Mouse (Mus musculus) thymus, postnatal 0 days (tissue): ENCODE results near the gene Hoxa5. TPM values are rescaled to one million over a fixed set of nuclear protein-coding genes. Genes with fewer than 3 reads are reported as not detected.

Experiments used
- DNase-seq: peaks from one replicate; pipeline ENCODE4 v3.0.0-alpha.2; 2015; ENCODE audit warnings: low spot score
- polyA plus RNA-seq: library from polyadenylated mRNA; unstranded; fragments of >200 nt; fragmentation: Nextera tagmentation; extraction: Ambion mirVana; gene quantifications from 2 replicates; pipeline ENCODE4 v1.2.1, GENCODE M21; 2015

Gene Hoxa5
- polyA plus RNA-seq, 1 experiment from 2014 or later = 0.21 TPM

DNA sequence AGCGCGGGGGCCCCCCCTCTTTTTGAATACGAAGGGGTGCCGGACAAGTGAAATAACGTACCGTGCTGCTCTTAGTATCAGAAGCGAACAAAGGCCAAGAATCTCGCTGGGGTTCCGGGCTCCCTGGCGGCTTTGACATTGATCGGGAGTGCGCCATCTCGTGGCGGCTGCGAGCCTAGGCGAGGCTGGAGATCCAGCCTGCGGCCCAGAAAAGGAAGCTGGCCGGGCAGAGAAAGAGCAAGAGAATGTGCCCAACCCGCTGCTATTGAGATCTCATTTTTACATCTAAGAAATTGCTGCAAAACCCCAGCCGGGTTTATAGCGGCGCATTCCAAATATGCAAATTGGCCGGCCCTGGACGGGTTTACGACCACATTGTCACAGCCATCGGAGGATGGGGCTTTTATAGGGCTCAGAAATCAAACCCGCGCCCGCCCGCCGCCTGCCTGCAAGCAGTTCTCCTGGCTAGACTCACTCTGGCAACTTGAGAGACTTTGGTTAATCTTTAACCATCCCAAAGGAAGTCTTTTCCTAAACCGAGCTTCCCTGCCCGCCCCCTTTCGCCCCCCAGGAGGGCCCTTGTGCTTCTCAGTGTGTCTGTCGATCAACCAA is 36.1 kb upstream of the Hoxa5 start, which contains the start of gene Hoxa10:
Gene Hoxa10 (minus strand): TSS at position 466 of the 612 bp plus-strand sequence.
- DNase-seq = peak; percentile 74

DNA sequence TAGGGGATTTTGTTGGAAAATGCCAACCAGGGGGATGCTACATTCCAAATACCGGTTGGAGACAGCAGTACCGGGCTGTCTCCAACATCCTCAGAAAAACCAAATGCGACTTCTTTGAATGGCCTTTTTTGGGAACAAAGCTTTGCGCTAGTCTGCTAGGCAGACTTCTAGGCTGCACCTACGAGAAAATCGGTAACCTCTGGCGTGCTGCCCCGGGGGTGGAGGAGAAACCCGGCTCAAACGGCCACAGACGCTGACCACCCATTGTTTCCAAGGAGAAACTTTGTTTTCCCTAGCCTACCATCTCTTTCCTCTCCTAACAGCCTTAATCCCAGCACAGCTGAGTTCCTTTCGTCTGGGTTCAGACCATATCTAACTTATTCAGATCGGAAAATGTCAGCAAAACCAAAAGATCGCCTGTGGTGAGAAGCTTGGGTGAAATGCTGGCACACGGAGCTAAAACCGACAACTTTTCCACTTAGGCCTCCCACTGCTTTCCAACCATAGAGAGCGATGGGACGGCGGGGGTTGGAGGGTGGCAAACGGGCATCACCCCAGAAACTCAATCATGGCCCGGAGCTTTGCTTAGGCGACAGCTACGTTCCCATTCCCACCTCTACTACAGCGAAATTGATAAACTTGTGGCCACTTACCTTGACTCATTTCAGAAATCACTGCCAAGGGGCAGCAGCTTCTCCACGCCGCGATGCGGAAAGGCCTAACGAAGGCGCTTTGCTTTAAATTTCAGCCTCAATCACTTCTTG is 35.4 kb upstream of the Hoxa5 start:
- no peak for DNase-seq

GRCm38 (mm10) chr6:52238976-52239375 is 34.6 kb upstream of the Hoxa5 start:
- no peak for DNase-seq

- no peak for DNase-seq
Observed at GRCm38 (mm10) chr6:52238155-52238545, 33.8 kb upstream of the Hoxa5 start.

DNA sequence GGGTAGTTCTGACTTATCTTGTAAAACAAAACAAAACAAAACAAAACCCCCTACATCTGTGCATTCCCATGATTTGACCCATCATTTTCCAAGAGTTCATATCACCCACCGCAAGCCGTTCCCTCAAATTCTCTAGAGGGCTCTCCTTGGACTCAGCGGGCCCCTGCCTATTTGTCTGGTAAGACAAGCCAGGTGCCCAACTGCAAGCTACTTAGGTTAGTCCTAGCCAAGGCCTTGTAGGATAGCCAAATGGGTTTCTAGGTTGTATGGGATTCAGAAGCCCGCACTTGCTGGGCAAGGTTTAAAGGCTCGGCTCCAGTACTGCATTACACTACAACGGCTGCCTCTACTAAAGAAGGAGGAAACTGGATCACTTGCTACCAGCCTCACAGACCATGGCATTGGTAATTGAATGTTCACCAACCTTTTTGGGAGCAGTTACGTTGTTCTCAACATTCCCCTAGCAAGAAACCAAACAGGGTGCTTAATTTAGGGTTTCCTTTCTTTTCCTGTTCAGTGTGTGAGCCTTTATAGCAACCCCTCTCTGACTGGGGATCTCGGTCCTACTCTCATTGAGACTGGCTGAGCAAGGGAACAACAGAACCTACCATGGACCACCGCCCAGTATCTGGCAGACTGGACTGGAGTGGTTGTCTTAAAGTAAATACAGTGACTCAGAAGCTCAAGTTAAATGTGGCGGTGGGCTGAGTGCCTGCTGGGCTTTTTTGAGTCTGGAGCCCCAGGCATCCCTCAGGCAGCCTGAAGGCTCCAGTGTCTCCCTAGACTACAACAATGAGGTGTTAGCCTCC is 33.2 kb upstream of the Hoxa5 start:
- DNase-seq = no peak

DNA sequence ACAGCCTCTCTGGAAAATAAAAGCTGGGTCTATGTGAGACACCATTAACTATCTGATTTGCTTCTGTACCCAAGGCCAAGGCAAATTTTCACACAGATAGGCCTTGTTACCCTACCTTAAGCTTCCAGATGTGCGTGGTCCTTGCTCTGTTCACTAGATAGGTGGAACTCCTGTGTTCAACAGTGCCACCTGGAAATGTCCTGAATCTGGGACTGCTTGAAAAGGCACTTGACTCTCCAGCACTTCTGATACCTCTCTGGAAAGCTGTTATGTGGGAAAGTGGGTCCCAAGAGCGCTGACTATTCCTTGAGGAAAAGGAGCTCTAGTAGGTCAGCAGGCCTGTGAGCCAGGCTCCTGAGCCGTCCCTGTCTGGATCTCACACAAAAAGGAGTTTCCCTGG is 32.4 kb upstream of the Hoxa5 start:
- no peak for DNase-seq

GRCm38 (mm10) chr6:52235866-52236265 is 31.5 kb upstream of the Hoxa5 start:
- no peak for DNase-seq

- no peak for DNase-seq
Observed at GRCm38 (mm10) chr6:52235267-52235666, 30.9 kb upstream of the Hoxa5 start.

- DNase-seq = no peak
Observed at GRCm38 (mm10) chr6:52234428-52235140, 30.2 kb upstream of the Hoxa5 start.

GRCm38 (mm10) chr6:52233546-52234427 is 29.4 kb upstream of the Hoxa5 start:
- DNase-seq = no peak

DNA sequence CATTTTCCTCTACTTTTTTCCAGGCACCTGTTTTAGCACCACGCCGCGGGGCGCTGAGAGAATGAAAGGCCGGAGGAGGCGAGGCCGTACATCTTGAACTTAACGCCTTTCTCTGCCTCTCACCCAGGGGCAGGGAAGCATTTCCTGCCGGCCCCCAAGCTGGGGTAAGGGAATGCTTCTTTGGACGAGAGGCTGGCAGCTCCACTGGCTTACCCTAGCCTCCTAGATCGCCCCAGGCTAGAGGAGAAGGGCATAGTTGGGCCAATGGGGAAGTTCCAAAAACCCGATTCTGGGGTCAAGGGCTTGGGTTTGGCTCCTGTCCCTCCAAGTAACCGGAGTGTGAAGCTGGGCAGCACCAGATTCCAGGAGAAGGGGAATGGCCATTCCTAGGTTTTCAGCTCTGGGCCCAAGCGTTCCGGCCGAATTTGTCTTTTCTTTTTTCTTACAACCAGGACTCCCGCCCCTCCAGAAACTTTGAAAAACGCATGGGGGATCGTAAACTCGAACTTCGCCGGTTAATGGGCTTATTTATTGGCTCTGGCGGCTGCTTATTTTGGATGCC is 28.7 kb upstream of the Hoxa5 start:
- DNase-seq = no peak

DNA sequence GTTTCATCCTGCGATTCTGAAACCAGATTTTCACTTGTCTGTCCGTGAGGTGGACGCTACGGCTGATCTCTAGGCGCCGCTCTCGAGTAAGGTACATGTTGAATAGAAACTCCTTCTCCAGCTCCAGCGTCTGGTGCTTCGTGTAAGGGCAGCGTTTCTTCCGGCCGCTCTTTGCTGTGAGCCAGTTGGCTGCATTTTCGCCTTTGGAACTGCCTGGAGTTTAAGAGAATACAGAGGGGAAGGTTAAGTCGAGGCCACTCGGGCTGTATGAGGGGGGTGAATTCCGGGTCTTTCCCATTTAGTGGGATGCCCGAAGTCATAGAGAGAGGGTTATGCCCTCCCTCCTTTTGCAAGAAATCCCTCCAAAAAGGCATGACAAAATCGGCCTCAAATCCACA is 28.2 kb upstream of the Hoxa5 start:
- no peak for DNase-seq

- no peak for DNase-seq
Observed at GRCm38 (mm10) chr6:52231885-52232567, 27.6 kb upstream of the Hoxa5 start.

GRCm38 (mm10) chr6:52230516-52231165 is 26.3 kb upstream of the Hoxa5 start, which contains the start of gene Hoxa9:
Hoxa9 (minus strand) TSS chr6:52231089.
- no peak for DNase-seq

DNA sequence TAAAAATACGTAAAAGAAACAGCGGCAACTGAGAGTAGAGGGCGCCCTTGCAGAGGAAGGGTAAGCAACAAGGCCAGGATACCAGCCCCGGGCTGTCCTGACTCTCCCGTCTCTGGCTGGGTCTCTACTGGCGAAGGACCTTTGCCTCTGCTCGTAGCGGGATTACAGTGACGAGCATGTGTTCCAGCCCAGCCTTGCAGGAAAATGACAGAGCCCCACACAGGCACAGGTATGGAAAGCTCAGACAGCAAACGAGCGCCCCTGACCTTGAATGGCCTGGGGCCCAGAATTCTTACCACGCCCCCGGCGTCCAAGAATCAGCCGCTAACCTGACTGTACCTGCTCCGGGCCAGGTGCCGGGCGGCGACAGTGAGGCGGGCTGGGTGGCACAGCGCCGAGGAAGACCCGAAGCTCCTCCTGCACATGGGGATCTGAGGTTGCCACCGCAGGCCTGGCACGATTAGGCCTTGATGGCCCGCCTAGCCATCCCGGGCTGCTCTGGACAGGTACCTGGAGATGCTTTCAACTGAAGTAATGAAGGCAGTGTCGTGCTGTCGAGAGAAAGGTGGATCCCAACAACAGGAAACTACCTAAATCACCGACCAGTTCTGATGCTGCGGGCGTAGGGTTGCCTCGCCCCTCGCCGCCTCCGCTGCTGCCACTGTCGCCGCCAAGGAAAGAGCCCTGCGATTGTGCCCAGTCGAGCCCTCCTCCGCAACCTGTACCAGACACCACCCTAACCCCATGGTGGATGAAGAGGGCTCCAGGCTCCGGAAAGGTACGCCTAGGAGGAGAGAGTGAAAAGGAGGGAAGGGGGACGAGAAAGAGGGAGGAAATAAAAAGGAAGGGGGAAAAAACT is 25.4 kb upstream of the Hoxa5 start:
- DNase-seq = no peak

DNA sequence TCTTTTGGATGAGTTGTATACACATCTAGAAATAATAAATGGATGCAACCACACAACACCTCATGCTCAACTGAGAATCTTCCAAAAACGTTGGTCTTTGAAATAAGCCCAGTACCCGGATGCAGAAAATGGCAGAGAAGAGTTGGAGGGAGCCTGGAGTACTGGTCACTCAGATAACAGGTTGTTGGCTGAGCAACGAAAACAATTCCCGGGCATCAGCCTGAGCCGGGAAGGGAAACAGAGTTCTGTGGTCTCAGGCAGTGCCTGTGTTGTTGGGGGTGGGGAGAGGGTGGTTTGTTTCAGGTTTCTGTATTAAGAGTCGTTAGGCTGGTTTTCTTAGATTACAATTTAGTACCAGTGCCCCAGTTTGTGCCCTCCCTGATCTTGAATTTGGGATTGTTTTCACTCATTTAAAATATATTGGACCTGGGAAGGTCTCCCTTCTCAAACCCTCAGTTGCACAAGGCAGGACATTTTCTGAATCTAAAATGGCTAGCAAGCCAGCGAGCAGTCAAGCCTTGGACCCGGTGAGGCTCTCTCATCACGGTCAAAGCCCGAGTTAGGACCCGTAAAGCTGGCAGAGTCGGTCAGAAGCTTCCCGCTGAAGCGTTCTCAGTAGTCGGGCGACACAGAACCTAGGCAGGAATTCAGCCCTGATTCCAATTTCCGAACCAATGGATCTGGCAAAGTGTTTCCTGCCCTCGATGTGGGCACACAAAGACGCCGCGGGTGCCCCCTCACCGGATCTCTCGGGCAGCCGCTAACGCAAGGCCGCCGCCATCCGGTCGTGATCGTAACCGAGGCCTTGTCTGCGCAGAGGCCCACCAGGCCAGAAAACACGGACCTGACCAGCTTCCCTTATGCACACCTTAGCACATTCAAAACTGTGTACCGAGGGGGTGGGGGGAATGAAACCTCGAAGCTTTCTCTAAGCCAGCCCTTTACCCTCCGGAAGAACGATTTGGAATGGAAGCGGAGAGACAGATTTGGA is 24.4 kb upstream of the Hoxa5 start:
- DNase-seq = no peak
